Mouse (Mus musculus): Measurements from ENCODE around the gene Apoe.

Apoe gene

DNA sequence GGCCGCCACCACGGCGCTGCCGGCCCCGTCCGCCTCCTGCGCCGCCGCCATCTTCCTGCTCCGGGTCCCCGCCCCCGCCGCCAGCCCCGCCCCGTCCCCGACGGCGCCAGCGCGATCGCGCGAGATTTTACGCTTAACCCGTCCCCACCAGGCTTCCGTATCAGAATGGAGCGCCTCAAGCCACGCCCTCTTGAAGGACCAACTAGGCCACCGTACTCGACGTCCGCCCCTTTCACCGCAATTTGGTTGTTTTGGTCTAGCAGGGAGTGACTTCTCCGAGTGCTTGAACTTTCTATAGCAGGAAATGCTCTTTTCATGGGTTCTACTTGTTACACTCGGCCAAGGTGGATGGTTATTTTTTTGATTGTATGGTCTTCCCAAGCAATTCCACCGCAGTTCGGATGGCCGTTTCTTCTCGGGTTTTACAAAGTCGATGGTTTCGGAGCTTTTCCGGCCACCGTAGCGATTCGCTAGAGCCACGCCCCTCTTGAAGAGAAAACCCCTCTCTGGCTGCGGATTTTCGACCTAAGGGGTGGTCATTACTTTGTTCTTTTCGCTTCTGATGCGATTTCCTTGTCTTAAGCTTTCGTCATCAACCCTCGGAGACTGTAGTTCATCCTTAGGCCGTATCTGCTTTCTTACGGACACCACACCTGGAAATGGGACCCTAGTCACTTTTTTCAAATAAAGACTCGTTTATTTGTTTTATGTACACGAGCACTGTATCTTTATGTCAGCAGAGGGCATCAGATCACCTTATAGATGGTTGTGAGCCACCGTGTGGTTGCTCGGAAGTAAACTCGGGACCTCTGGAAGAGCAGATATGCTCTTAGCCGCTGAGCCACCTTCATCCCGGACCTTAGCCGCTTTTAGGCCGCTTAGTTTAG, 33.8 kb downstream of the Apoe start, which contains the start of gene Clptm1:
Gene Clptm1, minus strand, starts transcription at position 79 of the 887 bp plus-strand sequence.
- peak; percentile 97 for DNase-seq (ENCODE audit: inconsistent ontology term)

GRCm38 (mm10) chr7:19664455-19664954, 34.5 kb downstream of the Apoe start:
- DNase-seq (ENCODE audit: inconsistent ontology term), result no peak

DNA sequence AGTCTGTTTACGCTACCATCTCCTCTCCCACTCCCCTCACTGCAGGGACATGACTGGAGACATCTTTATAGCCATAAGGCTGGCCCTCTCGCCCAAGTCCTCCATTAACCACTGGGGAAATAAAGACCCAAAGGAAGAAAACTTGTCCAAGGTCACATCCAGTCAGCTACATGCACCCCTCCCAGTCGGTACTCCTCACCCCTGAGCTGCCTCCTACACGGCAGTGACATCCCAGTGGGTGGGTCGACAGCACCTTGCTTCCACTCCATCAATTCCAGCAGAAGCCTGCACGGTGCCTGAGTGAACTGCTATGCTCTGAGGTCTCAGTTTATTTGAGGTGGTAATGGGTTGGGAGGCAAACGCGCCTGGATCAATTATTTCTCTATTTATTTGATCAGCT, 35.0 kb downstream of the Apoe start:
- DNase-seq (ENCODE audit: inconsistent ontology term), result no peak

GRCm38 (mm10) chr7:19652614-19653013, 46.4 kb downstream of the Apoe start:
- no peak for DNase-seq (ENCODE audit: inconsistent ontology term)

DNA sequence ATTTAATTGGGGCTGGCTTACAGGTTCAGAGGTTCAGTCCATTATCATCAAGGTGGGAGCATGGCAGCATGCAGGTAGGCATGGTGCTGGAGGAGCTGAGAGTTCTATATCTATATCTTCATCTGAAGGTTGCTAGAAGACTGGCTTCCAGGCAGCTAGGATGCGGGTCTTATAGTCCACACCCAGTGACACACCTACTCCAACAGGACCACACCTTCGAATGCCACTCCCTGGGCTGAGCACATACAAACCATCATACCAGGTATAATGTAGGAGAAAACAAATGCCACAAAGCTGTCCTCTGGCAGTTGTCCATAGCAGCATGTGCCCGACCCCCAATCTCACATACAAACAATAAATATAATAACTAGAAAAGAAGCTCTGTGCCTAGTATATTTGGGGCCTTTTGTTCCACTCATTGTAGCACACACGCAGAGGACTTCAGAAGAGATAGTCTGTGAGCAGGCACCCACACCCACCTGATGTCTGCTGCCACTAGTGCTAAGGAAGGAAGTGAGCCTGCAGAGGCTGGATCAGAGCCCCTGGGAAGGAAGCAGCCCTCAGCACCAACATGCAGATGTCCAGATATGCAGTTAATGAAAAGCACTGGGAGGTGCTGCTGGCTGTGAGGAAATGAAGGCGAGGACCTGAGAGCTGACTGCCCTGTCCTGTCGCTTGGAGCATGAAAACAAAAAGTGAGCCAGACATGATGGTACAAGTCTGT, 47.8 kb downstream of the Apoe start:
- no peak for DNase-seq (ENCODE audit: inconsistent ontology term)
